Mouse (Mus musculus): ENCODE data around the gene Sugt1.

Gene Sugt1

GRCm38 (mm10) chr14:79680652-79681051 is 93.2 kb downstream of the Sugt1 start:
- no peak for DNase-seq
